Mouse (Mus musculus): Measurements from ENCODE around the gene Ptn. TPM values are rescaled to one million over a fixed set of nuclear protein-coding genes. Genes with fewer than 3 reads are reported as not detected.

Ptn gene
- polyA plus RNA-seq, 1 experiment from 2014 or later = 113 TPM

- Histone ChIP-seq H3K9ac (no peak overlapping the region), H3K27me3 (ENCODE audit: insufficient read depth, low read length) (no peaks in the 10 kb centered on the region), H3K4me2 (no peak overlapping the region), H3K27ac (ENCODE audit: low read depth) (no peak overlapping the region), H3K4me1 (ENCODE audit: insufficient read depth) (no peaks in the 10 kb centered on the region), H3K4me3 (ENCODE audit: low read depth, low read length) (no peak overlapping the region), H3K9me3 (ENCODE audit: low read depth, low read length) (no peaks in the 10 kb centered on the region), H3K36me3 (ENCODE audit: insufficient read depth) (no peaks in the 10 kb centered on the region)
- TF ChIP-seq CTCF (IDR thresholded peaks at IDR 0.05; ENCODE audit: low read depth) = no peak
- peak; percentile 70 for DNase-seq
- ATAC-seq (ENCODE audit: insufficient read depth) = peak; percentile 70; the same call in 1 of the 2 replicates
- 37% methylated on average over 3 of the region's 3 CpGs for WGBS
These were observed 84.4 kb downstream of the Ptn start for GRCm38 (mm10) chr6:36725509-36726160.

GRCm38 (mm10) chr6:36722769-36723549, 87.1 kb downstream of the Ptn start:
- Histone ChIP-seq H3K9ac (no peak overlapping the region), H3K27ac (ENCODE audit: low read depth) (no peak overlapping the region), H3K9me3 (ENCODE audit: low read depth, low read length) (no peaks in the 10 kb centered on the region), H3K36me3 (ENCODE audit: insufficient read depth) (no peaks in the 10 kb centered on the region), H3K27me3 (ENCODE audit: insufficient read depth, low read length) (no peaks in the 10 kb centered on the region), H3K4me3 (ENCODE audit: low read depth, low read length) (no peak overlapping the region), H3K4me2 (no peak overlapping the region), H3K4me1 (ENCODE audit: insufficient read depth) (no peaks in the 10 kb centered on the region)
- DNase-seq (peak; percentile 18), ATAC-seq (ENCODE audit: insufficient read depth) (no peak)
- 54% methylated on average over 5 of the region's 5 CpGs for WGBS
- no peak for TF ChIP-seq CTCF (IDR thresholded peaks at IDR 0.05; ENCODE audit: low read depth)

- no peak overlapping the region for H3K9ac ChIP-seq
- H3K36me3 ChIP-seq (ENCODE audit: insufficient read depth) = no peaks in the 10 kb centered on the region
- no peaks in the 10 kb centered on the region for H3K27me3 ChIP-seq (ENCODE audit: insufficient read depth, low read length)
- DNase-seq (no peak), ATAC-seq (ENCODE audit: insufficient read depth) (no peak)
- H3K4me2 ChIP-seq = no peak overlapping the region
- no peaks in the 10 kb centered on the region for H3K9me3 ChIP-seq (ENCODE audit: low read depth, low read length)
- TF ChIP-seq CTCF (IDR thresholded peaks at IDR 0.05; ENCODE audit: low read depth) = no peak
- H3K4me1 ChIP-seq (ENCODE audit: insufficient read depth) = no peaks in the 10 kb centered on the region
- H3K4me3 ChIP-seq (ENCODE audit: low read depth, low read length) = no peak overlapping the region
- H3K27ac ChIP-seq (ENCODE audit: low read depth) = no peak overlapping the region
- WGBS = 89% methylated on average over 4 of the region's 4 CpGs
These were observed 96.7 kb downstream of the Ptn start for GRCm38 (mm10) chr6:36713329-36713728.

GRCm38 (mm10) chr6:36695481-36695880, 114.5 kb downstream of the Ptn start:
- no peak for ATAC-seq (ENCODE audit: insufficient read depth)
- no peak overlapping the region for H3K4me2 ChIP-seq

GRCm38 (mm10) chr6:36691497-36691896, 118.5 kb downstream of the Ptn start:
- peak; percentile 91 for TF ChIP-seq CTCF (IDR thresholded peaks at IDR 0.05; ENCODE audit: low read depth)
- Histone ChIP-seq H3K4me1 (ENCODE audit: insufficient read depth) (no peaks in the 10 kb centered on the region), H3K9me3 (ENCODE audit: low read depth, low read length) (no peaks in the 10 kb centered on the region), H3K36me3 (ENCODE audit: insufficient read depth) (no peaks in the 10 kb centered on the region), H3K9ac (no peak overlapping the region), H3K27me3 (ENCODE audit: insufficient read depth, low read length) (no peaks in the 10 kb centered on the region), H3K4me3 (ENCODE audit: low read depth, low read length) (no peak overlapping the region), H3K27ac (ENCODE audit: low read depth) (no peak overlapping the region), H3K4me2 (no peak overlapping the region)
- WGBS = 6% methylated on average over 1 of the region's 1 CpGs
- DNase-seq = peak; percentile 82
- ATAC-seq (ENCODE audit: insufficient read depth) = peak; percentile 77

More at GRCm38 (mm10) chr6:36695481-36695880, 114.5 kb downstream of the Ptn start:
- Histone ChIP-seq H3K36me3 (ENCODE audit: insufficient read depth) (no peaks in the 10 kb centered on the region), H3K4me1 (ENCODE audit: insufficient read depth) (no peaks in the 10 kb centered on the region), H3K27ac (ENCODE audit: low read depth) (no peak overlapping the region), H3K9ac (no peak overlapping the region), H3K4me3 (ENCODE audit: low read depth, low read length) (no peak overlapping the region), H3K27me3 (ENCODE audit: insufficient read depth, low read length) (no peaks in the 10 kb centered on the region), H3K9me3 (ENCODE audit: low read depth, low read length) (no peaks in the 10 kb centered on the region)
- TF ChIP-seq CTCF (IDR thresholded peaks at IDR 0.05; ENCODE audit: low read depth) = no peak
- WGBS = 51% methylated on average over 3 of the region's 3 CpGs
- DNase-seq = no peak

GRCm38 (mm10) chr6:36690941-36691340, 119.1 kb downstream of the Ptn start:
- Histone ChIP-seq H3K4me1 (ENCODE audit: insufficient read depth) (no peaks in the 10 kb centered on the region), H3K27me3 (ENCODE audit: insufficient read depth, low read length) (no peaks in the 10 kb centered on the region), H3K4me2 (no peak overlapping the region), H3K36me3 (ENCODE audit: insufficient read depth) (no peaks in the 10 kb centered on the region), H3K4me3 (ENCODE audit: low read depth, low read length) (no peak overlapping the region), H3K27ac (ENCODE audit: low read depth) (no peak overlapping the region), H3K9ac (no peak overlapping the region), H3K9me3 (ENCODE audit: low read depth, low read length) (no peaks in the 10 kb centered on the region)
- 78% methylated on average over 4 of the region's 4 CpGs for WGBS
- DNase-seq = no peak
- no peak for TF ChIP-seq CTCF (IDR thresholded peaks at IDR 0.05; ENCODE audit: low read depth)
- ATAC-seq (ENCODE audit: insufficient read depth) = no peak

All from lung, embryonic 14.5 days (tissue).